Mouse (Mus musculus) ES-Bruce4 (cell line): ENCODE measurements around the gene Upk1b. TPM values are rescaled to one million over a fixed set of nuclear protein-coding genes. Genes with fewer than 3 reads are reported as not detected.

Source experiments
- H3K27ac ChIP-seq: 2 replicates; pipeline ENCODE4 v1.5.1; 2012; ENCODE audit warnings: low read length, inconsistent platforms; ENCODE audit not compliant: insufficient read depth
- H3K27me3 ChIP-seq: 2 replicates; pipeline ENCODE4 v1.6.1; 2012; ENCODE audit warnings: mild to moderate bottlenecking, low read length, inconsistent platforms; ENCODE audit not compliant: control insufficient read depth, poor library complexity, insufficient read depth, severe bottlenecking
- H3K36me3 ChIP-seq: 2 replicates; pipeline ENCODE4 v1.6.1; 2012; ENCODE audit warnings: inconsistent platforms, mild to moderate bottlenecking, low read length, moderate library complexity; ENCODE audit not compliant: control insufficient read depth, poor library complexity, insufficient read depth, severe bottlenecking
- H3K4me1 ChIP-seq: one replicate; pipeline ENCODE4 v1.8.1; 2011; ENCODE audit warnings: low read length; ENCODE audit not compliant: control insufficient read depth, insufficient read depth
- H3K4me3 ChIP-seq: 2 replicates; pipeline ENCODE4 v1.5.1; 2011; ENCODE audit warnings: low read depth, mild to moderate bottlenecking, low read length
- H3K9ac ChIP-seq: 2 replicates; pipeline ENCODE4 v1.6.1; 2012; ENCODE audit warnings: low read depth, mild to moderate bottlenecking, inconsistent platforms; ENCODE audit not compliant: poor library complexity, severe bottlenecking
- H3K9me3 ChIP-seq: replicated peaks from 2 replicates; pipeline ENCODE4 v1.6.1; 2012; ENCODE audit warnings: mild to moderate bottlenecking, low read length, inconsistent platforms; ENCODE audit not compliant: control insufficient read depth, poor library complexity, insufficient read depth, severe bottlenecking
- CTCF ChIP-seq: IDR thresholded peaks from one replicate; pipeline ENCODE4 v1.8.1; 2011; ENCODE audit warnings: low read depth, low read length
- EP300 ChIP-seq: IDR thresholded peaks from 2 replicates; pipeline ENCODE4 v1.6.1; 2011; ENCODE audit warnings: low read depth, low read length; ENCODE audit not compliant: insufficient read depth
- POLR2A ChIP-seq: IDR thresholded peaks from one replicate; pipeline ENCODE4 v1.8.1; 2011; ENCODE audit warnings: low read length; ENCODE audit not compliant: insufficient read depth
- polyA plus RNA-seq: library from polyadenylated mRNA; stranded (reverse); fragments of >200 nt; gene quantifications from 2 replicates; pipeline ENCODE4 v1.2.4, GENCODE M21; 2011; ENCODE audit warnings: low read depth; ENCODE audit not compliant: missing spikeins, insufficient read depth, insufficient read length

The Upk1b gene
- polyA plus RNA-seq, 1 experiment: 0.52 TPM

- no peaks in the 10 kb centered on the region for H3K27me3 ChIP-seq
- H3K27ac ChIP-seq: no peak overlapping the region
- no peaks in the 10 kb centered on the region for H3K36me3 ChIP-seq
- no peak overlapping the region for H3K4me3 ChIP-seq
- TF ChIP-seq EP300: no peak
- TF ChIP-seq CTCF: no peak
- no peak for TF ChIP-seq POLR2A
- H3K4me1 ChIP-seq: no peaks in the 10 kb centered on the region
- no peak overlapping the region for H3K9ac ChIP-seq
- peaks cover 8% of the 10 kb centered on the region for H3K9me3 ChIP-seq
Observed at GRCm38 (mm10) chr16:38724256-38724655, 75.9 kb downstream of the Upk1b start.

Other genes with a start within 250 kb of the Upk1b start
- gene Tmem39a, start 241.6 kb downstream of the Upk1b start, polyA plus RNA-seq: 165 and 186 TPM in 2 replicates
- 0.94 and 1.3 TPM in 2 replicates for gene Arhgap31, start 87.1 kb downstream of the Upk1b start, polyA plus RNA-seq
- gene B4galt4, start 58.1 kb downstream of the Upk1b start, polyA plus RNA-seq: 17.1 and 19.2 TPM in 2 replicates
- not detected in 2 replicates for gene 4930435E12Rik, start 28.4 kb upstream of the Upk1b start, polyA plus RNA-seq
- gene Igsf11, start 92.3 kb upstream of the Upk1b start, polyA plus RNA-seq: 5.0 and 6.7 TPM in 2 replicates